Mouse (Mus musculus): ENCODE measurements around the gene Tkfc.

DNA sequence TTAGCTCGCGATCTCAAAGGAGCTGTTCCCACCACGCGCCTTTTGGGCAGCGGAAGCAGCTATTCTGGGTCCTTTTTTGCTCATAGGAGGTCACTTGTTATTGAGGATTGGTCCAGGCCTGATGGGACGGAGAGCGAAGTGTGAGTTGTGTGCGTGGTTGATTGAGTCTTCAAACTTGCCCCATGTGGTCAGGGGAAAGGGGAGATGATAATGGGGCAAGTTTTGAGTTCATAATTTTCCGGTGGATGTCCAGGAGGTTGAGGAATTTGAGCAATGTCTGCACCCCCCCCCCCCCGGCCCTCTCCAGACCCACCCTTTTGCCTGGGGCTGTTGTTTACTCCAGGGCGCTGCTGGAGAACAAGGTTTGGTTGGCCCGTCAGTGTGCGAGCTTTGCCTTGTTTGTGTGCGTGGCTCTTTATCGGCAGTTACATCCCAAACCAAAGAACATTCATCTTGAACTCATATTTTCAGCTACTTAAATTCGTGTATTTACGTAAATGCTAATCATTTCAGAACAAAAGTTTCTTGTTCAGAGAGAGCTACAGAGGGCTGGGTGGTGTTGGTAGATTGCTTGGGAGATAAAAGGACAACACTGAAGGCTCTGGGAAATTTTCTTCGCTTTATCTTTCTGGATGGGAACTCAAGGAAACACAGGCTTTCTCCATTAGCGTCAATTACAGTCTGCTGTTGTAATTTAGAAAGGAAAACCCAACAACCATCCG is 608 bp upstream of the Tkfc start:
- TF ChIP-seq CTCF (IDR thresholded peaks at IDR 0.05; ENCODE audit: control insufficient read depth, insufficient read depth, low read length), result no peak
- no peak for TF ChIP-seq POLR2A (IDR thresholded peaks at IDR 0.05; ENCODE audit: borderline replicate concordance, control insufficient read depth, low read depth, low read length)

Measured in bone marrow, adult 2 months (tissue).